Mouse (Mus musculus): Measurements from ENCODE around the gene Acot12. TPM values are rescaled to one million over a fixed set of nuclear protein-coding genes. Genes with fewer than 3 reads are reported as not detected.

The Acot12 gene
- total RNA-seq, 2 experiments from 2014 or later, result not detected

DNA sequence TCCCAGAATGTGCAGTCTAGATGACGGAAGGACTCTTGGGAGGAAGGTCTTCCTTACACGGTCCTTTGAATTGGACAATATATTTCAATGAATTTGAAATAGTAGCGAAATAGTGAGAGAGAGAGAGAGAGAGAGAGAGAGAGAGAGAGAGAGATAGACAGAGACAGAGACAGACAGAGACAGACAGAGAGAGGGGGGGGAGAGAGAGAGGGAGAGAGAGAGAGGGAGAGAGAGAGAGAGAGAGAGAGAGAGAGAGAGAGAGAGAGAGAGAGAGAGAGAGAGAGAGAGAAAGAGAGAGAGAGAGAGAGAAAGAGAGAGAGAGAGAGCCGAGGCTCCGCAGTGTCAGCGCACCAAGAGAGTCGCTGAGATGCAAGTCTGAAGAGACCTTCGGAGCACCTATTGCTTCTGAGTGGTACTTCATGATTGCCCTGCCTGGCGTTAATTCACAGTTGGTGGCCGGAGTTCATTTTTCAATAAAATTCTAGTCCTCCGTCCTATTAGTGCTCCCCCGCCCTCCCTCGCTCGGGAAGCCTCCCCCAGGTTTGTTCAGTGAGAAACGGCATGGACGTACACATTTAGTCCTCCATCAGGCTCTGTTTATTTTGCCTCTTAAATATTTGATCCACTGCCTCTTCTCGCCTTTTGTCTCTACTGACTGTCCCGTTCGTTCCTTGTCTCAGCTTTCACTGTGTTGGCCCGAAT is 66.7 kb downstream of the Acot12 start:
- peak; percentile 48; the same call in 1 of the 2 replicates for ATAC-seq (replicated peaks; ENCODE audit: low FRiP score, low TSS enrichment, poor library complexity, severe bottlenecking)

DNA sequence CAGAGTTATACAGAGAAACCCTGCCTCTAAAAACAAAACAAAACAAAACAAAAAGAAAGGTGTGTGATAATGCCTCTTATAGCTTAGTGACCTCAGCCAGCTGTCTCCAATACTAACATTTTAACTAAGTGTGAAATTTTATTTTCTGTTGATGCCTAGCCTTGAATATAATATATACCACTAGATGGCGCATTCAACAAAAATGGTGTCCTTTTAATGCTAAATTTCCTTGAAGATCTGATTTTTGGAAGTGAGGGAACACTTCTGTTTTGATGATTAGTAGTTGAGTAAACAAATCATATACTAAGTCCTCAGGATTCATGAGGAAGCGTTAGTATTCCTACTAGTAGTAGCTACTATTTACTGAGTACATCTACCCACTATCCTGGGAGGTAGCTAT is 68.2 kb downstream of the Acot12 start:
- ATAC-seq (replicated peaks; ENCODE audit: low FRiP score, low TSS enrichment, poor library complexity, severe bottlenecking), result no peak

DNA sequence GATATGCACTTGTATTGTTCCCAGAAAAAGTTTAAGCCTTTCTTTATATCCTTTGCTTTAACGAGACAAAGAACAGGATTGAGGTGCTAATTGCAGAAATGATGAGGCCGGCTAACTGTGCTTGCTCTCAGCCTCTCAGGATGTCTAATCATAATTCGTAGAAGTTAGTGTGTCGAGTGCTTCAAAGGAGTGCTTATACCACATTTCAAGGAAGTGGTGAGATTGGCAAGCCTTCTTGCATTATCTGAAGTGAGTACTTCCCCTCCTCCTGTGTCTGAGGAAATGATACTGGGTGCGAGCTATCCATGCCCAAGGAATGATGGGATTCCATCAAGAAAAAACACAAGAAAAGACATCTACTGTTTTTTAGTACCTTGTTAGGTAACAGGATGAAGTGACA is 73.4 kb downstream of the Acot12 start:
- ATAC-seq (replicated peaks; ENCODE audit: low FRiP score, low TSS enrichment, poor library complexity, severe bottlenecking), result no peak

DNA sequence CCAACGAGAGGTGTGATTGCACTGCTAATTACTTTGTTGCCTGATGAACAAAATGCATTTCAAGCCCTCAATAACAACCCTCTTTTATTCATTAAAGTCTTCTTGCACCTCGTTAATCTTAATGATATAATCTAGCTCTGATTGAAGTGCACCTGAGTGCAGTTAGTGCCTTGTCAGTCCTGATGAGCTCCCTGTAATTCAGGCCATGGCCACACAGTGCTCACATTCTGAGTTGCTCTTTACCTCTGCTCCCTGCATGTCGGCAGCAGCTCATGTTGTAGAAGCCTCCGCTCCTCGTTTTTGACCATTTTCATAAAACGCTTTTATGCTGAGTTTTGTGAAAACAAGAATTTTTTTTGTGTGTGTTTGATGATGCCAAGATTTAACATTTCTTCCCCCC is 82.4 kb downstream of the Acot12 start:
- ATAC-seq (replicated peaks; ENCODE audit: low FRiP score, low TSS enrichment, poor library complexity, severe bottlenecking), result no peak

DNA sequence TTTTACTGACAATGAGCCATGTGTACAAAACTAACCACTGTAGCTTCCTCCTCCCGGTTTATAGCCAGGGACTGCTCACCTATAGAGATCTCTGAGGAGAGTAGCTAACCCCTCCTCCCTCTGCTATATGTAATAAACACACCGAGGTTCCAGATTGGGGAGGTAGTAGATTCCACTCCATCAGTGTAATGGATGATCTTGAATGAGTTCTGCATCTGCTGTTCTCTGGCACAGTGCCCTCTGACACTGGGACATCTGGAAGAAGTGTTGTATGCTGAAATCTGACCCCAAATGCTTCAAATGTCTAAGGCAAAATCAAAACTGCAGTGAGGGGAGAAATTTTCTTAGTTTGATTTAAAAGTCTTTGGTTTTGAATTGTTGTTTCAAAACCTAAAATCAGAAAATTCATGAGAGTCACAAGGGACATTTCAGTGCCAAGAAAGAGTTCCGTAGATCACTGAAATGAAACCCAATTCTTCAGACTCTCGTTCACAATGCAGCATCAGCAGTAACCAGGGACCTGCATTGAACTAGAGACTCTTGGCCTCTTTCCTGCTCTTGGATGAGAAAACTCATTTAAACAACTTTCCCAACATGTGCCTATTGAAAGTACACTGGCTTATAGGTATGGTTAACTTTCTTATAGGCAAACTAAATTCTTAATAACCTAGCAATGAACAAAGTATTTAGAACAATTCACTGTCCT is 83.7 kb downstream of the Acot12 start:
- ATAC-seq (replicated peaks; ENCODE audit: low FRiP score, low TSS enrichment, poor library complexity, severe bottlenecking), result no peak

DNA sequence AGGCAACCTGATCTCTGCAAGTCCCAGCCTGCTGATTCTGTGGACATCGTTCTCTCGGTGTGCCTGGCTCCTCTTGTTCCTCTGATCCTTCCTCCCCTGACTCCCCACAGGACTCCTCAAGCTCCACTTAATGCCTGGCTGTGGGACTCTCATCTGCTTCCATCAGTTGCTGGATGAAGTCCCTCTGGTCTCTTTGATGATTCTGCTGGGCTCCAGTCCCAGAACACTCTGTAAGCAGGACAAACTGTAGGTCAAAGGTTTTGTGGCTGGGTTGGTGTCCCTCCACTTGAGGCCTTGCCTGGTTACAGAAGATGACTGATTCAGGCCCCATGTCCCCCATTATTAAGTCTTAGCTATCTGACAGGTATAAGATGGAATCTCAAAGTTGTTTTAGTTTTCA is 84.8 kb downstream of the Acot12 start:
- no peak for ATAC-seq (replicated peaks; ENCODE audit: low FRiP score, low TSS enrichment, poor library complexity, severe bottlenecking)

DNA sequence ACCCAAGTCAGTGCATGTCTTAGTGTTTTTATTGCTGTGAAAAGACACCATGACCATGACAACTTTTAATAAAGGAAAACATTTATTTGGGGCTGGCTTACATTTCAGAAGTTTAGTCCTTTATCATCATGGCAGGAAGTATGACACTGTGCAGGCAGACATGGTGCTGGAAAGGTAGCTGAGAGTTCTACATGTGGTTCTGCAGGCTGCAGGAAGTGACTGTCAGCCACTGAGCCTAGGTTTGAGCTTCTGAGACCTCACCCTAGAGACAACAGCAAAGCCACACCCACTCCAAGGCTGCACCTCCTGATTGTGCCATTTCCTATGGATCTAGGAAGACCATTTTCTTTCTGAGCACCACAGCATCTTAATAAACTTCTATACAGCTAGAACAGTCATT is 86.6 kb downstream of the Acot12 start:
- no peak for ATAC-seq (replicated peaks; ENCODE audit: low FRiP score, low TSS enrichment, poor library complexity, severe bottlenecking)

Other genes starting within 250 kb of the Acot12 start
- gene Zcchc9, start 66.2 kb downstream of the Acot12 start, total RNA-seq (2014; fragmentation: Nextera tagmentation), result 37.9 and 40.5 TPM in 2 replicates
- gene Zcchc9, start 66.2 kb downstream of the Acot12 start, total RNA-seq (2017), result 62.3 and 74.4 TPM in 2 replicates
- gene Ckmt2, start 135.4 kb downstream of the Acot12 start, total RNA-seq (2014; fragmentation: Nextera tagmentation), result not detected in 2 replicates
- gene Ckmt2, start 135.4 kb downstream of the Acot12 start, total RNA-seq (2017), result not detected in 2 replicates